Mouse (Mus musculus) adrenal gland (tissue): ENCODE measurements at regions not wholly inside any gene's neighbourhood (a gene's known extent, or its start where the extent isn't known, plus 50 kb on each side); places are given as distances from the start of the nearest gene placed in this dataset.

Experiments
- intact Hi-C: fragments of 180-260 bp; cut with DNase I; formaldehyde crosslinking; loops from one replicate; pipeline ENCODE4 v1.15.1; 2025

DNA sequence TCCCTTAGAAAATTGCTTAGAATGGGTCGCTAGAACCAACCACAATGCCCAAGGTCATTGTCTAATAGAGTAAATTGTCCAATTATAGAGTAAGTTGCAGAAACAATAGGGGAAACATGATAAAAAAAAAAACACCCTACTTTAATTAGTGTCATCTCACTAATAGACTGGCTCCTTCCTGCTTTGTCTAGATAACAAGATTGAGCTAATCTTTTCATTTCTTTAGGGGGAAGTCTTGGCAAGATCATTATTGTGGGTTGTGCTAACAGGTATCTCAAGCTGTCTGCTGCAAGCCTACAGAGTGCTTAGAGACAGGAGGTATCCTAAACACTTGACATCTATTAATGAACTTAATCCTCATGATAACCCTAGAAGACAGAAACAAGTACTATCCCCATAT lies 615.9 kb downstream of the Gbe1 start:
- intact Hi-C loops: no loop called here

DNA sequence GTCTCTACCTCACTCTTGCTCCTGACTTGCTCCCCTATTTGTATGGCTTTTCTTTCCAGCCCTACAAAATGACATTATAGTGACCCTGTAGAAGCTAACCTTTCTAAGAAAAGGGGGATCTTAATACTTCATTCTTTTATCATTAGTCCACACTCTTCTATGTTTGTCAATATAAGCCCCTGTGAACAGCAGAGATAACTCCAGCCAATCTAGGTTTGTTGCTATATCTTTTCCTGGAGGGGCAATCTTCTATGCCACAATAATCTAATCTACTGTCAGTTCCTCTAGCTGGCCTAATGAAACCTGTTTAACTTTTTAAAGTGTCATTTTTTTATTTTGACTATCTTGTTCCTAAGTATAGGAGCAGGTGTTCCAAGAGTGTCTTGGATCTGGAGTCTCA lies 622.2 kb downstream of the Gbe1 start:
- intact Hi-C loops: no loop called here

DNA sequence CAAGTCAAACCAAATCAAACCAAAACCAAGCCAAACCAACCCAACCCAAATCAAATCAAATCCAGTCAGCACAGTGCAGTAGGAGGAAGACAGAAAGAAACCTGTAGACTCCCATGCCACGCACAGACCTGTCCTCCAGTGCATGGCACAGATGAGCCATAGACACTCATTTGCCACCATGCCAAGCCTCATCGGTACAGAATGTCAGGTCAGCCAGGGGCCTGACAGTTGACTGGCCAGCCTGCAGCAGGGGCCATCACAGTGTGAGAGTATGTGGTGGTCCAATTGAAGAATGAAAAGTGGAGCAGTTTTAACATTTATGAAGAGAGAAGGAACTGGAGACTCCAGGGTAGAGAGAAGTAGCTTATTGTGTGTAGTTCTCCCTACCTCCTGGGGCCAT lies 639.2 kb downstream of the Gbe1 start:
- intact Hi-C loops: no loop called here
